Mouse (Mus musculus): ENCODE measurements around the gene Cib3.

Cib3 gene

GRCm38 (mm10) chr8:72210222-72210621, 2.4 kb downstream of the Cib3 start:
- no peak for DNase-seq

GRCm38 (mm10) chr8:72208582-72208981, 4.1 kb downstream of the Cib3 start:
- no peak for DNase-seq

GRCm38 (mm10) chr8:72197997-72198396, 14.6 kb downstream of the Cib3 start:
- DNase-seq: no peak

- no peak for DNase-seq
Observed at GRCm38 (mm10) chr8:72192065-72192464, 20.6 kb downstream of the Cib3 start.

- DNase-seq: no peak
Observed at GRCm38 (mm10) chr8:72190215-72190539, 22.5 kb downstream of the Cib3 start.

GRCm38 (mm10) chr8:72189417-72190214, 23.0 kb downstream of the Cib3 start, which contains the start of gene Hsh2d:
Hsh2d (plus strand) TSS chr8:72189638.
- peak; percentile 76 for DNase-seq

- DNase-seq: no peak
Observed at GRCm38 (mm10) chr8:72187793-72188331, 24.8 kb downstream of the Cib3 start.

- no peak for DNase-seq
Observed at GRCm38 (mm10) chr8:72183554-72184202, 29.0 kb downstream of the Cib3 start.

GRCm38 (mm10) chr8:72177346-72177925, 35.2 kb downstream of the Cib3 start:
- peak; percentile 78 for DNase-seq

- peak; percentile 23 for DNase-seq
Observed at GRCm38 (mm10) chr8:72169681-72170249, 42.9 kb downstream of the Cib3 start.

GRCm38 (mm10) chr8:72169098-72169668, 43.5 kb downstream of the Cib3 start:
- peak; percentile 49 for DNase-seq

GRCm38 (mm10) chr8:72162821-72163220, 49.8 kb downstream of the Cib3 start:
- peak; percentile 50 for DNase-seq

GRCm38 (mm10) chr8:72160707-72161697, 51.6 kb downstream of the Cib3 start, which contains the start of gene Rab8a:
Rab8a (plus strand) TSS chr8:72161200.
- DNase-seq: peak; percentile 99

- peak; percentile 36 for DNase-seq
Observed at GRCm38 (mm10) chr8:72160007-72160406, 52.6 kb downstream of the Cib3 start.

- no peak for DNase-seq
Observed at GRCm38 (mm10) chr8:72158726-72159125, 53.9 kb downstream of the Cib3 start.

GRCm38 (mm10) chr8:72158096-72158495, 54.5 kb downstream of the Cib3 start:
- no peak for DNase-seq

All from thymus, postnatal 14 days (tissue).